Mouse (Mus musculus): ENCODE measurements around the gene Cd55.
"Not testable (repeated sequence)": the region's sequence is repeated elsewhere in the genome, so short reads cannot be mapped to it uniquely, and the experiment has no call there.

The Cd55 gene

GRCm38 (mm10) chr1:130422664-130423111, 39.9 kb downstream of the Cd55 start, which contains the start of gene Cd55b:
TSS of gene Cd55b (minus strand) at chr1:130423009.
- DNase-seq (ENCODE audit: low spot score in 2 of 2), result peak; percentile 31 to 47

GRCm38 (mm10) chr1:130422033-130422432, 40.5 kb downstream of the Cd55 start:
- DNase-seq (ENCODE audit: low spot score in 2 of 2), result not testable (repeated sequence)

DNA sequence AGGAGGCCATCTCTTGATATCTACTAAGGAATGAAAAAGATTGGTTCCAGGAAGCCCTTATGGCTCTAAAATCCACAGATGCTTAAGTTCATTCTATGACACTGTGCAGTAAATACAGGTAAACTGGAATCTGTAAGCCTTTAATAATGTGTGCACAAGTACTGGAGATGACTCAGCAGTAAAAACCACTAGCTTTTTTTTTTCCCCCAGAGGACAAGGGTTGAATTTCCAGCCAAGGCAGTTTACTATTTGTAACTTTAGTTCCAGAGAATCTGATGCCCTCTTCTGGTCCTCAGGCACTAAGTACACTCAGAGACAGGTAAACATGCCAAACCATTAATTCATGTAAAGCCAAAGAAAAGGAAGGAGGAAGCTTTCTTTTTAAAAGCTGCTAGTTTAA, 65.4 kb downstream of the Cd55 start:
- not testable (repeated sequence) for DNase-seq (ENCODE audit: low spot score in 2 of 2)

Measured in right cerebral cortex, postnatal 10 days (tissue).